Mouse (Mus musculus) hindbrain, postnatal 0 days (tissue): ENCODE data around the gene Cerk. TPM values are rescaled to one million over a fixed set of nuclear protein-coding genes. Genes with fewer than 3 reads are reported as not detected.

ENCODE experiments used
- ATAC-seq: fragments of 200-750 bp; cut with Nextera tagmentation; 2 replicates; pipeline ENCODE4 v1.8.0; 2017; ENCODE audit warnings: mild to moderate bottlenecking, moderate TSS enrichment, moderate library complexity
- DNase-seq: peaks from one replicate; pipeline ENCODE4 v3.0.0-alpha.2; 2015; ENCODE audit warnings: low spot score
- H3K27ac ChIP-seq: fragments of 300-500 bp; sonication (generic); 2 replicates; pipeline ENCODE4 v1.5.1; 2014; ENCODE audit warnings: mild to moderate bottlenecking
- H3K27me3 ChIP-seq: fragments of 300-500 bp; sonication (generic); 2 replicates; pipeline ENCODE4 v1.6.1; 2014; ENCODE audit warnings: low read length, mixed read lengths; ENCODE audit not compliant: insufficient read depth
- H3K36me3 ChIP-seq: fragments of 300-500 bp; sonication (generic); 2 replicates; pipeline ENCODE4 v1.6.1; 2014; ENCODE audit warnings: low read length, mixed read lengths; ENCODE audit not compliant: insufficient read depth
- H3K4me1 ChIP-seq: fragments of 300-500 bp; sonication (generic); 2 replicates; pipeline ENCODE4 v1.6.1; 2014; ENCODE audit warnings: antibody characterized with exemption, low read length, mixed read lengths; ENCODE audit not compliant: insufficient read depth
- H3K4me2 ChIP-seq: fragments of 300-500 bp; sonication (generic); 2 replicates; pipeline ENCODE4 v1.6.1; 2014; ENCODE audit warnings: low read depth, mild to moderate bottlenecking, low read length, moderate library complexity, mixed read lengths
- H3K4me3 ChIP-seq: fragments of 300-500 bp; sonication (generic); 2 replicates; pipeline ENCODE4 v1.5.1; 2014; ENCODE audit warnings: low read length
- H3K9ac ChIP-seq: fragments of 300-500 bp; sonication (generic); replicated peaks from 2 replicates; pipeline ENCODE4 v1.6.1; 2014; ENCODE audit warnings: mild to moderate bottlenecking, low read length, moderate library complexity, mixed read lengths
- H3K9me3 ChIP-seq: fragments of 300-500 bp; sonication (generic); 2 replicates; pipeline ENCODE4 v1.6.1; 2016; ENCODE audit warnings: low read length, mixed read lengths
- CTCF ChIP-seq: IDR thresholded peaks from 2 replicates; pipeline ENCODE4 v1.5.1; 2016; ENCODE audit warnings: antibody characterized with exemption, control low read depth, low read depth
- WGBS: fragments of 180-500 bp; shearing (Covaris S2); extraction: QIAGEN DNeasy Blood & Tissue Kit; methylation state at CpG from one replicate; pipeline ENCODE4 v1.1.7; 2014; 5-methylcytosine and 5-hydroxymethylcytosine counted together
- polyA plus RNA-seq: library from polyadenylated mRNA; unstranded; fragments of >200 nt; fragmentation: Nextera tagmentation; extraction: Ambion mirVana; gene quantifications from 2 replicates; pipeline ENCODE4 v1.2.1, GENCODE M21; 2015
- total RNA-seq: library from RNA; depleted of rRNA; stranded (reverse); fragments of >200 nt; gene quantifications from 2 replicates; pipeline ENCODE4 v1.2.3, GENCODE M21; 2014

Cerk gene
- total and polyA plus RNA-seq, 2 experiments from 2014 or later = 23.4 to 46.3 TPM

DNA sequence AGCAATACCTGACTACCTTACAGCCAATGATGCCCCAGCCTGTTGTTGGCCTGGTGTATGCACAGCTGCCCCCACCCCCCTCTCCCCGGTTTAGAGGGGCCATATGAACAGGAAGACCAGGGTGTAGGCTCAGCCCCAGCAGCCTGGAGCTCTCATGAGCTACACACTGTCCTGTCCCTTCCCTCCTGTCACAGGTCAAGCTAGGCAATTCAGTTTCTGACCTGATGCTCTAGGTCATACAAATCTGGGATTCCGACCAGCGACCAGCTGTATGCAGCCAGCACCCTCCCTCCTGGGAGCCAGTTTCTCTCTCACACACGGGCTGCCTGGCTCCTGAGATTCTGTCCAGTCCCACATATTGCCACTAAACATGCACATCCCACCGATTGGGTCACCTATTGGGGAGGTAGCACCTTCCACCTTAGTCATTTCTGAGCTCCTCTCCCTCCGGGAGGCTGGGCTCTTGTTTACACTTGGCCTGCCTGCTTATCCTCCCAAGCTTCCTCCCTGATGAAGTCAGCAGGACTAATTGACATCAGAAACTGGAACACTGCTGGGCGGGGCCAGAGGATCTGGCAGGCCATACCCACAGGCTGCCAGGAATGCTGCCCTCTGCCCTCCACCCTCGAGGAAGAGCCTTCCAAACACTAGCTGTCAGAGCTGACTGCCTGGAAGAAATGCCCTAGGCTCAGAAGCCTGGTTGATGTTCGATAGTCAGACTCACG lies 3.0 kb upstream of the Cerk start:
- 17% methylated on average over 10 of the region's 10 CpGs for WGBS
- H3K9me3 ChIP-seq = no peaks in the 10 kb centered on the region
- H3K4me1 ChIP-seq = peaks cover 19% of the 10 kb centered on the region
- H3K4me2 ChIP-seq = no peak overlapping the region
- TF ChIP-seq CTCF = 0 out of 2 replicates have a peak, but pooled peaks have one; percentile 7
- H3K4me3 ChIP-seq = no peak overlapping the region
- H3K36me3 ChIP-seq = no peaks in the 10 kb centered on the region
- DNase-seq (peak; percentile 65), ATAC-seq (no peak)
- no peaks in the 10 kb centered on the region for H3K27me3 ChIP-seq
- H3K9ac ChIP-seq = no peak overlapping the region
- peak overlapping the region; percentile 32; the same call in 1 of the 2 replicates for H3K27ac ChIP-seq

DNA sequence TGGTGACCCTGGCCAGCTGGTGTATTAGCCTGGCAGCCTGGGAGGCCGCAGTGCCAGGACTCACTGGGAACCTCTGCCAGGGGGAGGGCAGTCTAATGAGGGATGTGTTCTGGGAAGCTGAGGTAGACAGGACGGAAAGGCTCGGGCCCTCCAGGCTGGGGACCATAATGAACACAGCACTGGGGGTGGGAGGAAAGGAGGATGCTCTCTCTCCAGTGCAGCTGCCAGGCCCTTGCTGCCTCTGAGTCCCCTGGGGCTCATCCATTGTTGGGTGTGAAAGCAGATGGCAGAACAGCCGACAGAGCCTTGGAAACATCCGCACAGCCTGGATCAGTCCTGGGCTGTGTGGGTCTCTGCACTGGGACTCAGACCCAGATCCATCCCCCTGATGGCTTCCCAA lies 2.2 kb upstream of the Cerk start:
- no peak overlapping the region; the same call in 1 of the 2 replicates for H3K27ac ChIP-seq
- H3K36me3 ChIP-seq = no peaks in the 10 kb centered on the region
- no peak overlapping the region for H3K9ac ChIP-seq
- ATAC-seq = peak; percentile 21; the same call in 1 of the 2 replicates
- no peaks in the 10 kb centered on the region for H3K27me3 ChIP-seq
- H3K4me1 ChIP-seq = peaks cover 19% of the 10 kb centered on the region
- no peaks in the 10 kb centered on the region for H3K9me3 ChIP-seq
- peak; percentile 71 for DNase-seq
- TF ChIP-seq CTCF = no peak
- 31% methylated on average over 5 of the region's 5 CpGs for WGBS
- no peak overlapping the region for H3K4me2 ChIP-seq
- H3K4me3 ChIP-seq = no peak overlapping the region

DNA sequence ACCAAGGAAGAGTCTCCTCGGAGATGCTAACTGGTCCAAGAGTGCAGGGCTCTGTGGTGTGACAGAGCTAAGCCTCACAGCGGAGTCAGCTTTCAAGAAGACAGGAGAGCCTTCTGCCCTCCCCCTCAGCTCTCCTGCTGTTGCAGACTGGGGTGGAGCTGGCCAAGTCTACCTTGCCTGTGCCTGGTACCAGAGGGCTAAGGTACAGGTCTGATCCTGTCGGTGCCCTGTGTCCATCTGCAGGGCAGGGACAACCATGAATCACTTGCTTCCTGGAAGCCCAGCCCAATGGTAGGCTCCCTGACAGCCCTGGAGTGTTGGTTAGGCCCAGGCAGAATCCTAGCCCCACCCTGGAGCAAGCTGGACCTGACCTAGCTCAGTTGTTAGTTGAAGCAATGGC lies 745 bp upstream of the Cerk start:
- Histone ChIP-seq H3K4me3 (no peak overlapping the region), H3K36me3 (no peaks in the 10 kb centered on the region), H3K27ac (peak overlapping the region; percentile 91; the same call in 1 of the 2 replicates), H3K4me1 (peaks cover 31% of the 10 kb centered on the region), H3K9me3 (no peaks in the 10 kb centered on the region), H3K9ac (peak overlapping the region; percentile 84; the same call in 1 of the 2 replicates), H3K27me3 (no peaks in the 10 kb centered on the region), H3K4me2 (peak overlapping the region; percentile 60)
- DNase-seq = no peak
- TF ChIP-seq CTCF = no peak
- WGBS = 56% methylated on average over 3 of the region's 3 CpGs
- ATAC-seq = no peak

DNA sequence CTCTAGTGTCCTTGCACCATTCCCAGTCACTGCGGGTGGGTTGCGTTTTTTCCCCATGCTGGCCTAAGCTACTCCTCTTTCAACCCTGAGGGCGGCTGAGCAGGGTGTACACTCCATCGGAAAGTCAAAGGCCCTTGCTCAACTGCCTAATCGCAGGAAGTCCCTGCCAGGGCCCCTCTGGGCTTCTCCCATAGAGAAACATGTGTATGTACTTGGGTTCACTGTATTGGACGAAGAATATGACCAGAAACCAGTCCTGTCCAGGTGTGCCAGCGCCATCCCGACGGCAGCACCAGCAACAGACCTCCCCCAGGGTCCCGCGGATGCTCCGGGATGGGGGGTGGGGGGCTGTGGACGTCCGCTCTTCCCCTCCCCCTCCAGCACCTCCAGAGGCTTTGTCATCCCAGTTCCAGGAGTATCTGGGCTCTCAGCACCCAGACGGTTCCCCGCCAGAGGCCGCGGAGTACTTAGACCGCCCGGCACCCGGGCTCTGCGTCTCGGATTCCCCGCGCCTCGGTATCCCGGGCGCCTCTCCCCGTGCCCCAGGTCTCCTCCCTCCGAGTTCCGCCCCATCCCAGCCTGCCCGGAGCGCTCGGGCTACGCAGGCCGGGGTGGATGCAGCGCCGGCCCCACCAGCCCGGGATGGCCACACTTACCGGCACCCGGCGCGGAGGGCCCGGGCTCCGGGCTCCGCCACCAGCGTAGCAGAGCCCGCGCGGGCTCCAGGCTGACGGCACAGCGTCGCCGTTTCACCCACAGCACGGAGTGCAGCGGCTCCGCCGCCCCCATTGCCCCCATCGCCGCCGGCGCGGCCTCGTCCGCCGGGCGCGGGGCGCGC lies 871 bp downstream of the Cerk start:
- Histone ChIP-seq H3K36me3 (no peaks in the 10 kb centered on the region), H3K27me3 (no peaks in the 10 kb centered on the region), H3K4me3 (peak overlapping the region; percentile 61), H3K4me1 (peaks cover 32% of the 10 kb centered on the region), H3K4me2 (peak overlapping the region; percentile 60), H3K27ac (peak overlapping the region; percentile 91), H3K9ac (peak overlapping the region; percentile 84), H3K9me3 (no peaks in the 10 kb centered on the region)
- no peak for TF ChIP-seq CTCF
- DNase-seq (peak; percentile 59), ATAC-seq (peak; percentile 55)
- 4% methylated on average over 69 of the region's 70 CpGs for WGBS

DNA sequence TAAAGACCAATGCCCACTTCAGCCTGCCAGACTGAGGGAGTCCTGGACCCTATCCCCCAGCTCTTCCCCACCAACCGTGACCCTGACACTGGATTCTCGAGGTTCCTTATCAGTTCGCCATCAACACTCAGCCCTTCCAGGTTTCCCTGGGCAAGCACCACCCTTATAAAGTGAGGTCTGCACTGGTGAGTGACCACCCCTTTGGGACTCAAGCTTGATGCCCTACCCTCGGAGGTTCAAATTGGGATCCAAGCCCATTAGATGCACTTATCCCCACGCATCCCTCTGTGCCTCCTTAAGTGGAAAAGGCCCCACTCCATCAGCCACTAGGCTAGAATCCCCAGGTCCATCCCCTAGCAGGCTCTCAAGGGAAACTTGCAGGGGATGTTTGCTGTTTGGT lies 1.9 kb downstream of the Cerk start:
- Histone ChIP-seq H3K9ac (peak overlapping the region; percentile 84), H3K27ac (peak overlapping the region; percentile 91; the same call in 1 of the 2 replicates), H3K4me2 (peak overlapping the region; percentile 60), H3K9me3 (no peaks in the 10 kb centered on the region), H3K4me3 (peak overlapping the region; percentile 61), H3K27me3 (no peaks in the 10 kb centered on the region), H3K4me1 (peaks cover 29% of the 10 kb centered on the region), H3K36me3 (no peaks in the 10 kb centered on the region)
- 65% methylated on average over 5 of the region's 5 CpGs for WGBS
- ATAC-seq (no peak), DNase-seq (no peak)
- TF ChIP-seq CTCF = no peak

DNA sequence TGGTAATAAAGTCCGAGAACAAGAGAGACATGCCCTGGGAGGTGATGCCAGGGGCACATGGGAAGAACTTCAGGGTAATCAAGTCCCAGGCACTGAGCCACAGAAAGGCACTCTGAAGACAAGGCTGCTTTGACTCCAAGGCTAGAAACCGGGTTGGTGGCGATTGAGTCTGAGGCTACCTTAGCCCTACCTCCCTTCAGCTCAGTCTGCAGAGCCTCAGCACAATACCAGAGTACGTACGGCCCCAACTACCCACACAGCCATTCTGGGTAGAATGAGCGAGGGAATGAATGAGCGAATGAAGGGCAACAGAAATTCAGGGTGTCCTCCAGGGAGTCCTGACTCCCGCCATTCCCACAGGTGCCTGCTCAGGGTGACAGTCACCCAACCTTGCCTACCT lies 2.5 kb downstream of the Cerk start:
- Histone ChIP-seq H3K9ac (no peak overlapping the region), H3K4me1 (peaks cover 29% of the 10 kb centered on the region), H3K27me3 (no peaks in the 10 kb centered on the region), H3K4me3 (no peak overlapping the region), H3K4me2 (0 out of 2 replicates have a peak overlapping the region, but pooled peaks have one; percentile 60), H3K9me3 (no peaks in the 10 kb centered on the region), H3K27ac (no peak overlapping the region), H3K36me3 (no peaks in the 10 kb centered on the region)
- 94% methylated on average over 8 of the region's 8 CpGs for WGBS
- DNase-seq (no peak), ATAC-seq (no peak)
- no peak for TF ChIP-seq CTCF
